Mouse (Mus musculus): Measurements from ENCODE around the gene Nat10. TPM values are rescaled to one million over a fixed set of nuclear protein-coding genes. Genes with fewer than 3 reads are reported as not detected.

Gene Nat10
- polyA plus RNA-seq, 1 experiment from 2014 or later, result 15.3 TPM

GRCm38 (mm10) chr2:103684926-103685577 lies 76.0 kb downstream of the Nat10 start:
- ATAC-seq (replicated peaks; ENCODE audit: insufficient number of reproducible peaks, low FRiP score, low TSS enrichment), result no peak
- H3K27ac ChIP-seq (ENCODE audit: low read depth, low read length), result no peak overlapping the region
- 66% methylated on average over 7 of the region's 7 CpGs for WGBS (ENCODE audit: insufficient replicate concordance)
- H3K9me3 ChIP-seq (replicated peaks; ENCODE audit: control insufficient read depth, low read length), result no peaks in the 10 kb centered on the region
- 0 out of 2 replicates have a peak overlapping the region, but pooled peaks have one; percentile 34 for H3K9ac ChIP-seq (ENCODE audit: low read depth, low read length)
- no peaks in the 10 kb centered on the region; the same call in 1 of the 2 replicates for H3K36me3 ChIP-seq (ENCODE audit: control insufficient read depth, insufficient read depth, low read length)
- no peak overlapping the region for H3K4me2 ChIP-seq
- no peak overlapping the region for H3K4me3 ChIP-seq (ENCODE audit: low read depth, low read length)
- no peaks in the 10 kb centered on the region for H3K27me3 ChIP-seq (ENCODE audit: control insufficient read depth, insufficient read depth, low read length)
- peaks cover 12% of the 10 kb centered on the region for H3K4me1 ChIP-seq (ENCODE audit: control insufficient read depth, insufficient read depth, low read length)

DNA sequence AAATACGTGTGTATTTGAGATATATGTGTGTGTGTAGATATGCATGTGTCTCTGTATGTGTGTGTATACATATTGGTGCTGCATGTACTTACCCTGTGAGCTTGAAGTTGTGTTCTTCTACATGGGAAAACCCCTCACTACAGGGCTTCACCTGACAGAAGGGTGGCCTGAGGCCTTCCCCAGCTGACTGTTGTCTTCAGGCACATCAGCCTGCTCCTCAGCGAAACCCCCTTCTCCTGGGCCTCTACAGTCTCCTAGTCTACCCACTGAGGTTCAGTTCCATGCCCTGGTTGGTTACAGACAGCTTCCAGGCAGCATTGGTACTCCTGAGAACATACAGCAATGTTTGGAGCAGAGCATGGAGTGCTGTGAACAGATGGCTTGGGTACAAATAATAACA lies 76.6 kb downstream of the Nat10 start:
- no peak overlapping the region for H3K4me2 ChIP-seq

DNA sequence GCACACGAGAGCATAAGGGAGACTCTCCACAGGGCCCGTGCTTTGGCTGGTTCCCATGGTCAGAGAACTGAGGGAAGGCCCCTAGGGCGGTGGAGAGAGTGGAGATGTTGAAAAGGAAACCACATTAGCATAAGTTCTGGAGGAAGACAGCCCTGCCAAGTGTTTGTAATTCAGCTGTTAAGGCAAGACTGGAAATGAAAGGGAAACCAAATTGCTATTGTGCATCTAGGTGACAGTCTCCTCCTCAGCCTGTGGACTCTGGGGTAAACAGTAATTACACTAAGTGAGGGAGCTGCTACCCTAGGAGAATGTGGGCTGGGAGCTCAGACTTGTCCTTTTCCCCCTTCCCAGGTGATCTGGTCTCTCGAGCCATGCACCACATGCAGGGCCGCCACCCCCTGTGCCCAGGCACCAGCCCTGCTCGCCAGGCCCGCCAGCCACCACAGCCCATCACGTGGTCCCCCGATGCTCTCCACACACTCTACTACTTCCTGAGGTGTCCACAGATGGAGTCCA lies 78.1 kb downstream of the Nat10 start:
- H3K9ac ChIP-seq (ENCODE audit: low read depth, low read length), result no peak overlapping the region
- 0 out of 2 replicates have a peak, but pooled peaks have one; percentile 29 for ATAC-seq (replicated peaks; ENCODE audit: insufficient number of reproducible peaks, low FRiP score, low TSS enrichment)
- no peaks in the 10 kb centered on the region; the same call in 1 of the 2 replicates for H3K36me3 ChIP-seq (ENCODE audit: control insufficient read depth, insufficient read depth, low read length)
- H3K4me1 ChIP-seq (ENCODE audit: control insufficient read depth, insufficient read depth, low read length), result peaks cover 12% of the 10 kb centered on the region
- WGBS (ENCODE audit: insufficient replicate concordance), result 79% methylated on average over 9 of the region's 9 CpGs
- H3K9me3 ChIP-seq (replicated peaks; ENCODE audit: control insufficient read depth, low read length), result no peaks in the 10 kb centered on the region
- no peaks in the 10 kb centered on the region for H3K27me3 ChIP-seq (ENCODE audit: control insufficient read depth, insufficient read depth, low read length)
- H3K4me2 ChIP-seq, result no peak overlapping the region
- no peak overlapping the region for H3K27ac ChIP-seq (ENCODE audit: low read depth, low read length)
- H3K4me3 ChIP-seq (ENCODE audit: low read depth, low read length), result no peak overlapping the region

More for the DNA sequence above, 76.6 kb downstream of the Nat10 start:
- Histone ChIP-seq H3K27ac (ENCODE audit: low read depth, low read length) (no peak overlapping the region), H3K4me3 (ENCODE audit: low read depth, low read length) (no peak overlapping the region), H3K36me3 (ENCODE audit: control insufficient read depth, insufficient read depth, low read length) (no peaks in the 10 kb centered on the region; the same call in 1 of the 2 replicates), H3K9me3 (replicated peaks; ENCODE audit: control insufficient read depth, low read length) (no peaks in the 10 kb centered on the region), H3K27me3 (ENCODE audit: control insufficient read depth, insufficient read depth, low read length) (no peaks in the 10 kb centered on the region), H3K4me1 (ENCODE audit: control insufficient read depth, insufficient read depth, low read length) (peaks cover 12% of the 10 kb centered on the region), H3K9ac (ENCODE audit: low read depth, low read length) (no peak overlapping the region)
- WGBS (ENCODE audit: insufficient replicate concordance), result 77% methylated on average over 2 of the region's 2 CpGs
- no peak for ATAC-seq (replicated peaks; ENCODE audit: insufficient number of reproducible peaks, low FRiP score, low TSS enrichment)

DNA sequence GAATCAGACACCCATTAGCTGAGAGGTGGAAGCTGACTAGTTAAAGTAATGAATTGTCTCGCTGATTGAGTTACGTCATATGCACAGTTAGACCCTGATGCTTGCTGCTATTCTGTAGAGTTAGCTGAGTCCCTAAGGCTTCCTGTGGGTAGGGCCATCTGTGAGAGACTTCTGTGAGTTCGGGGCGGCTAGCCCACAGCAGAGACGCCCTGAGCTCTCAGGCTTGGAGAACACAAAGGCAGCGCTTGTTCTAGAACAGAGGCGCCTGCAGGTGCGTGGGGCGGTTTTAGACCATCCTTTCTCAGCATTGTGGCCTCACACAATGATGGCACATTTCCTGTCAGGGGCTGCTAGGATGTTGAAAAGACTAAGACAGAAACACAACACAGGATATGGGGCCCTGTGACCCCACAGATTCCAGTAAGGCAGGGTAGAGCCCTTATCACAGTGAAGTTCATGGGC lies 78.8 kb downstream of the Nat10 start:
- Histone ChIP-seq H3K4me2 (no peak overlapping the region), H3K27ac (ENCODE audit: low read depth, low read length) (0 out of 2 replicates have a peak overlapping the region, but pooled peaks have one; percentile 22)
- ATAC-seq (replicated peaks; ENCODE audit: insufficient number of reproducible peaks, low FRiP score, low TSS enrichment), result no peak

DNA sequence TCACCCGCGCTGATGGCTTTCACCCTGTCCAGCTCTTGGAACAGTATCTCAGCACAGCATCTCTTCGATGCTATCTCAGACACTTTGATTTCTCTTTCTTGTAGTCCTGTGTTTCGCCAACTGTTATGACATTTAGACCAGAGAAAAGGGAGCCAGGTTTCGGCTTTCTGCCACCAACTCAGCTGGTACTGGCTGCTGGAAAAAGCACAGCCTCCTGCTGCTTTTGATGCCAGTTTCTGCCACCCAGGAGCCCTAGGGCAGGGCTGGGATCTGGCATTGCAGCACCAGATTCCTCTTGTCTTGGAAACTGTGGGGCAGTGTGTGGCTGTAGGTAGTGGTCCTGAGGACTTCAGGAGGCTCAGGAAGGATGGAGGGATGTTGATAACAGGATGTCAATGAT lies 79.9 kb downstream of the Nat10 start:
- no peak for ATAC-seq (replicated peaks; ENCODE audit: insufficient number of reproducible peaks, low FRiP score, low TSS enrichment)
- no peaks in the 10 kb centered on the region for H3K9me3 ChIP-seq (replicated peaks; ENCODE audit: control insufficient read depth, low read length)
- H3K9ac ChIP-seq (ENCODE audit: low read depth, low read length), result no peak overlapping the region
- H3K27me3 ChIP-seq (ENCODE audit: control insufficient read depth, insufficient read depth, low read length), result no peaks in the 10 kb centered on the region
- no peak overlapping the region for H3K27ac ChIP-seq (ENCODE audit: low read depth, low read length)
- no peaks in the 10 kb centered on the region; the same call in 1 of the 2 replicates for H3K36me3 ChIP-seq (ENCODE audit: control insufficient read depth, insufficient read depth, low read length)
- H3K4me2 ChIP-seq, result no peak overlapping the region
- 84% methylated on average over 5 of the region's 5 CpGs for WGBS (ENCODE audit: insufficient replicate concordance)
- no peak overlapping the region for H3K4me3 ChIP-seq (ENCODE audit: low read depth, low read length)
- H3K4me1 ChIP-seq (ENCODE audit: control insufficient read depth, insufficient read depth, low read length), result peaks cover 18% of the 10 kb centered on the region

More for the DNA sequence above, 78.8 kb downstream of the Nat10 start:
- Histone ChIP-seq H3K36me3 (ENCODE audit: control insufficient read depth, insufficient read depth, low read length) (no peaks in the 10 kb centered on the region; the same call in 1 of the 2 replicates), H3K9ac (ENCODE audit: low read depth, low read length) (no peak overlapping the region), H3K9me3 (replicated peaks; ENCODE audit: control insufficient read depth, low read length) (no peaks in the 10 kb centered on the region), H3K27me3 (ENCODE audit: control insufficient read depth, insufficient read depth, low read length) (no peaks in the 10 kb centered on the region), H3K4me3 (ENCODE audit: low read depth, low read length) (no peak overlapping the region), H3K4me1 (ENCODE audit: control insufficient read depth, insufficient read depth, low read length) (peaks cover 16% of the 10 kb centered on the region)
- 68% methylated on average over 9 of the region's 9 CpGs for WGBS (ENCODE audit: insufficient replicate concordance)

DNA sequence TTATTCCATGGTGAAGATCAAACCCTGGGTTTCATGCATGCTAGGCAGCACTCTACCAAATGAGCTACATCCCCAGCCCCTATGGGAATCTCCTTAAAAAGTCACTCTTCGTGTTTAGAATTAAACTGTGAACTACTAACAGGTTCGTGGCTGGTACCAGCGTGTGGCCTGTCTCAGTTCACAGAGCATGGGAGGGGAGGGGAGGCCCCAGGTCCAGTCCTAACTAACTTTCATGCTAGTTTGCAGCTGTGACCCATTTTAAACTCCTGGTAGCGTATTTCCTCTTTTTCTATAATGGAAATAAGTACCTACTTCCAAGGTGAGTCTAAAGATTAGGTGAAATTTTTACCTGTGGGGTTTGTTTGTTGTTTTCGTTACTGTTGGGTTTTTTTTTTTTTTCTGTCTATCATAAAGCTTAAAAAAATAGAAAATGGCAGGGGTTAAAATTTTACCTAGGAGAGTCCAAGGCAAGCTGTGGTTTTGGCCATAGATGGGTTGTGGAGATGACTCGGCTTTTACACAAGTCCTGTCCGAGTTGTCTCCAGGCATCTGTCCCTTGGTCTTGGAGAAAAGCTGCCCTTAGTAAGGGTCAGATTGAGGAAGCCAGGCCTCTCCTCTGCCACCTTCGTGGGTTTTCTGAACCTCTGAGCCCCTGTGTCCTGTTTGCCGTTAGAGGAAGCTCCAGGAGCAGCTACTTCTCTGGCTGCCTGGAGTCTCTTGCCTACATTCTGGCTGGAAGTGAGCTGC lies 80.5 kb downstream of the Nat10 start:
- Histone ChIP-seq H3K4me3 (ENCODE audit: low read depth, low read length) (no peak overlapping the region), H3K9ac (ENCODE audit: low read depth, low read length) (no peak overlapping the region), H3K27ac (ENCODE audit: low read depth, low read length) (no peak overlapping the region), H3K36me3 (ENCODE audit: control insufficient read depth, insufficient read depth, low read length) (no peaks in the 10 kb centered on the region; the same call in 1 of the 2 replicates), H3K4me1 (ENCODE audit: control insufficient read depth, insufficient read depth, low read length) (peaks cover 18% of the 10 kb centered on the region), H3K9me3 (replicated peaks; ENCODE audit: control insufficient read depth, low read length) (no peaks in the 10 kb centered on the region), H3K27me3 (ENCODE audit: control insufficient read depth, insufficient read depth, low read length) (no peaks in the 10 kb centered on the region), H3K4me2 (no peak overlapping the region)
- ATAC-seq (replicated peaks; ENCODE audit: insufficient number of reproducible peaks, low FRiP score, low TSS enrichment), result no peak
- 78% methylated on average over 9 of the region's 9 CpGs for WGBS (ENCODE audit: insufficient replicate concordance)

DNA sequence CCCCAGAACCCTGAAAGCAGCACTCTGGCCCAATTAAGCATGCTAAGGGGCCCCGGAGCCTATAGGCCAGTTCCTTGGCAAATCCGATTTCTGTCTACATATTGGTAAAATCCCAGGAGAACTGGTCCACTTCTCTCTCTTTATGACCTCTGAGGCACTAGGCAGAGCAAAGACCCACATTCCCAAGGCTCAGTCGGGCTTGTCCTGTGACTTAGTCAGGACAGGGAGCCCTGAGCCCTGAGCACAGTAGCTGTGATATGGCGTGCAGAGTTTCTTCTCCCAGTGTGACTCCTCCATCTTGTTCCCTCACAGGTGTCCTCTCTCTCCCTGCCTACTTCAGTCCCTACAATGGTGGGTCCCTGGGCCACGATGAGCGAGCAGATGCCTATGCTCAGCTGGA lies 82.6 kb downstream of the Nat10 start:
- 88% methylated on average over 6 of the region's 6 CpGs for WGBS (ENCODE audit: insufficient replicate concordance)
- no peaks in the 10 kb centered on the region for H3K27me3 ChIP-seq (ENCODE audit: control insufficient read depth, insufficient read depth, low read length)
- no peak overlapping the region for H3K27ac ChIP-seq (ENCODE audit: low read depth, low read length)
- H3K4me2 ChIP-seq, result no peak overlapping the region
- H3K9me3 ChIP-seq (replicated peaks; ENCODE audit: control insufficient read depth, low read length), result no peaks in the 10 kb centered on the region
- ATAC-seq (replicated peaks; ENCODE audit: insufficient number of reproducible peaks, low FRiP score, low TSS enrichment), result no peak
- H3K4me3 ChIP-seq (ENCODE audit: low read depth, low read length), result no peak overlapping the region
- no peak overlapping the region for H3K9ac ChIP-seq (ENCODE audit: low read depth, low read length)
- no peaks in the 10 kb centered on the region for H3K36me3 ChIP-seq (ENCODE audit: control insufficient read depth, insufficient read depth, low read length)
- H3K4me1 ChIP-seq (ENCODE audit: control insufficient read depth, insufficient read depth, low read length), result peaks cover 11% of the 10 kb centered on the region

- H3K9me3 ChIP-seq (replicated peaks; ENCODE audit: control insufficient read depth, low read length), result no peaks in the 10 kb centered on the region
- H3K9ac ChIP-seq (ENCODE audit: low read depth, low read length), result no peak overlapping the region
- H3K27ac ChIP-seq (ENCODE audit: low read depth, low read length), result no peak overlapping the region
- H3K4me1 ChIP-seq (ENCODE audit: control insufficient read depth, insufficient read depth, low read length), result peaks cover 11% of the 10 kb centered on the region
- H3K27me3 ChIP-seq (ENCODE audit: control insufficient read depth, insufficient read depth, low read length), result no peaks in the 10 kb centered on the region
- H3K4me3 ChIP-seq (ENCODE audit: low read depth, low read length), result no peak overlapping the region
- WGBS (ENCODE audit: insufficient replicate concordance), result 71% methylated on average over 7 of the region's 7 CpGs
- no peaks in the 10 kb centered on the region for H3K36me3 ChIP-seq (ENCODE audit: control insufficient read depth, insufficient read depth, low read length)
- H3K4me2 ChIP-seq, result no peak overlapping the region
- ATAC-seq (replicated peaks; ENCODE audit: insufficient number of reproducible peaks, low FRiP score, low TSS enrichment), result no peak
These were observed 83.3 kb downstream of the Nat10 start for GRCm38 (mm10) chr2:103677614-103678369.
